Mouse (Mus musculus) liver, embryonic 11.5 days (tissue): ENCODE data around the gene Nckipsd. TPM values are rescaled to one million over a fixed set of nuclear protein-coding genes. Genes with fewer than 3 reads are reported as not detected.
A peak's percentile ranks its signal among the peaks of the same experiment; 100 is the strongest.

Experiments used
- ATAC-seq: fragments of 200-750 bp; cut with Nextera tagmentation; replicated peaks from 2 replicates; pipeline ENCODE4 v1.8.0; 2017; ENCODE audit warnings: moderate number of reproducible peaks, mild to moderate bottlenecking, moderate TSS enrichment, moderate library complexity; ENCODE audit not compliant: low FRiP score
- DNase-seq: peaks from one replicate; pipeline ENCODE4 v3.0.0-alpha.2; 2017; ENCODE audit warnings: low spot score
- H3K27ac ChIP-seq: fragments of 300-500 bp; sonication (generic); 2 replicates; pipeline ENCODE4 v1.5.1; 2014; ENCODE audit warnings: mild to moderate bottlenecking, low read depth, low read length, control low read depth
- H3K27me3 ChIP-seq: fragments of 300-500 bp; sonication (generic); replicated peaks from 2 replicates; pipeline ENCODE4 v1.6.1; 2014; ENCODE audit warnings: low read length, mixed read lengths; ENCODE audit not compliant: control insufficient read depth, insufficient read depth
- H3K36me3 ChIP-seq: fragments of 300-500 bp; sonication (generic); 2 replicates; pipeline ENCODE4 v1.6.1; 2014; ENCODE audit warnings: mild to moderate bottlenecking, low read length, moderate library complexity, mixed read lengths; ENCODE audit not compliant: control insufficient read depth, insufficient read depth
- H3K4me1 ChIP-seq: fragments of 300-500 bp; sonication (generic); replicated peaks from 2 replicates; pipeline ENCODE4 v1.6.1; 2014; ENCODE audit warnings: low read length, mixed read lengths; ENCODE audit not compliant: control insufficient read depth, insufficient read depth
- H3K4me2 ChIP-seq: fragments of 300-500 bp; sonication (generic); 2 replicates; pipeline ENCODE4 v1.6.1; 2014; ENCODE audit warnings: mild to moderate bottlenecking, control low read depth, moderate library complexity
- H3K4me3 ChIP-seq: fragments of 300-500 bp; sonication (generic); 2 replicates; pipeline ENCODE4 v1.5.1; 2014; ENCODE audit warnings: low read depth, low read length, control low read depth
- H3K9ac ChIP-seq: fragments of 300-500 bp; sonication (generic); 2 replicates; pipeline ENCODE4 v1.6.1; 2014; ENCODE audit warnings: low read depth, low read length, control low read depth
- H3K9me3 ChIP-seq: fragments of 300-500 bp; sonication (generic); 2 replicates; pipeline ENCODE4 v1.6.1; 2016; ENCODE audit warnings: low read length, inconsistent platforms, mixed read lengths; ENCODE audit not compliant: control insufficient read depth
- WGBS: fragments of 180-500 bp; shearing (Covaris S2); extraction: QIAGEN DNeasy Blood & Tissue Kit; methylation state at CpG from one replicate; pipeline ENCODE4 v1.1.7; 2014; 5-methylcytosine and 5-hydroxymethylcytosine counted together
- polyA plus RNA-seq: library from polyadenylated mRNA; unstranded; fragments of >200 nt; fragmentation: Nextera tagmentation; extraction: Ambion mirVana; gene quantifications from 2 replicates; pipeline ENCODE4 v1.2.1, GENCODE M21; 2014

Nckipsd gene
- polyA plus RNA-seq, 1 experiment from 2014 or later: 16.2 TPM

DNA sequence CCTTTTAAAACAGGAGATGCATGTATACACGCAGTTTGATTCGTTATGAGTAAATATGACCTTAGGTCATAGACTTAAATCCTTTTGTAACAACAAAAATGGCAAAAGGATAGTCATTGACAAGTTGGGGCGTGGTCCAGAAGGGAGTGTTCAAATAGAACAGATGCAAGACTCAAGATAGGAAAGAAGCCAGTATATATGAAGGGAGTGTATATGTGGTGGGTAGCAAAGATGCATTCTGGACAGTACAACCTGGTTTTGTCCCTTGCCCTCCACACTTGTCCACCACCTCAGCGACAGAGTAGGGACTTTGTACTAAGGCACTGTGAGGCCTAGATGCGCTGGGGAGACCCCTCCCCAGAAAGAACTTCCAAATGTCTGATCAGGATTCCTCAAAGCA lies 494 bp upstream of the Nckipsd start:
- DNase-seq (no peak), ATAC-seq (peak; percentile 80)
- peak overlapping the region; percentile 84 for H3K27ac ChIP-seq
- H3K4me1 ChIP-seq: peaks cover 39% of the 10 kb centered on the region
- peak overlapping the region; percentile 91 for H3K4me2 ChIP-seq
- peaks cover 24% of the 10 kb centered on the region for H3K36me3 ChIP-seq
- 65% methylated on average over 5 of the region's 5 CpGs for WGBS
- peak overlapping the region; percentile 76; the same call in 1 of the 2 replicates for H3K4me3 ChIP-seq
- peak overlapping the region; percentile 90; the same call in 1 of the 2 replicates for H3K9ac ChIP-seq
- no peaks in the 10 kb centered on the region for H3K27me3 ChIP-seq
- no peaks in the 10 kb centered on the region for H3K9me3 ChIP-seq

DNA sequence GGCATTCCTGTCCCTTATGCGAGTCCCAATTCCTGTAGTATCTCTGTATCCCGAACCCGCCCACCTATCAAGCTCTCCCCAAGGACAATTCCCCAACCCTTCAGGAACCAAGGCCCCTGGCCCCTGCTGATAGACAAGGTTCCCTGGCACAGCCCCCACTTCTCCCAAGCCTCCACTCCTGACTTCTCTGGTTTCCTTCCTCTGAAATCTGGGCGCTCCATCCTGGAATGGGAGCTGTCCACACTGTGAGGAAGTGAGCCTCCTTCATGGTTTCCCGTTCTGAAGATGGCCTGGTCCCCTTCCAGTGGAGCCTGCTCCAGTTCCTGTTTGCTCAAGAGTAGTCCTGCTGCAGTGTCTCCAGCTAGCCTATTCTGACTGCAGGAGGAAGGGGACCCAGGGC lies 1.0 kb downstream of the Nckipsd start:
- Histone ChIP-seq H3K4me2 (peak overlapping the region; percentile 91), H3K9ac (peak overlapping the region; percentile 90; the same call in 1 of the 2 replicates), H3K27ac (no peak overlapping the region), H3K4me3 (peak overlapping the region; percentile 76; the same call in 1 of the 2 replicates), H3K4me1 (peaks cover 39% of the 10 kb centered on the region), H3K27me3 (no peaks in the 10 kb centered on the region), H3K36me3 (peaks cover 25% of the 10 kb centered on the region), H3K9me3 (no peaks in the 10 kb centered on the region)
- DNase-seq: no peak
- no peak for ATAC-seq
- 45% methylated on average over 5 of the region's 5 CpGs for WGBS

DNA sequence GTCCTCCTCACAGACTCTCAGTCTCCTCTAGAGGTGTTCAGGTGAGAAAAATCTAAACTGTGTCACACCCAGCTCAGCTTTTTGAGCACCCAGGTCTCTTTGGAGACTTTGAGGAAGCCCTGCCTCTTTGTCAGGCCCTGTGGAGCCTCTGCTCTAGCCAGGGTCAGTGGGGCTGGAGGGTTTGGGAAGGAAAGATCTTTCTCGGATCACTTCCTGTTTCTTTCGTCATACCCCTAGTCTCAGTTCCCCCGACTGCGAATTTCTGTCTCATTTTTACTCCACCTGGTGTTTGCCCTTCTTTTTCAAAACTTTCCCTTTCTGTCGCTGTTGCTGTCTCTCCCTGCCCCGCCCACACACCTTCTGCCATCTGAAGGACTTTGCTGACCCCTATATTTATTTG lies 1.6 kb downstream of the Nckipsd start:
- H3K36me3 ChIP-seq: peaks cover 25% of the 10 kb centered on the region
- DNase-seq: no peak
- no peak overlapping the region for H3K4me3 ChIP-seq
- peaks cover 39% of the 10 kb centered on the region for H3K4me1 ChIP-seq
- peak overlapping the region; percentile 91; the same call in 1 of the 2 replicates for H3K4me2 ChIP-seq
- 75% methylated on average over 6 of the region's 6 CpGs for WGBS
- no peak overlapping the region for H3K27ac ChIP-seq
- no peak for ATAC-seq
- H3K27me3 ChIP-seq: no peaks in the 10 kb centered on the region
- H3K9ac ChIP-seq: no peak overlapping the region
- no peaks in the 10 kb centered on the region for H3K9me3 ChIP-seq

DNA sequence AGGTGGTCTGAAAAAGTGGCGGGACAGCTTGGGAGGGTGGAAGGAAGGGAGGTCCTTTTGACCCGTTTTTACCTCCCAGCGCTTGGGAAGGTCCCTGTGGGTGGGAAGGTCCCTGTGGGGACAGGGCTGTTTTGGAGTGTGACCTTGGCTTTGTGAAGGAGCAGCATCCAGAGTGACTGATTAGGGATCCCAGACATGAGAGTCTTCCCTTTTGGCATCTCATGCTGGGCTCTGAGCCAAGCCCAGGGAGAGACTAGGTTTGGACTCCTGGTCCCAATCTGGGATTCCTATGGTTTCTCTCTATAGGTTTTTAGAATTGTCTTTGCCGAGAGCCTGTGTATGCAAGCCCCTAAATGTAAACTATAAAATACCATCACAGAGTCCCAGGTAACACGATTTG lies 2.3 kb downstream of the Nckipsd start:
- no peak for DNase-seq
- Histone ChIP-seq H3K36me3 (peaks cover 27% of the 10 kb centered on the region), H3K27me3 (no peaks in the 10 kb centered on the region), H3K4me3 (no peak overlapping the region), H3K4me1 (peaks cover 35% of the 10 kb centered on the region), H3K9me3 (no peaks in the 10 kb centered on the region), H3K27ac (no peak overlapping the region), H3K4me2 (no peak overlapping the region), H3K9ac (no peak overlapping the region)
- 79% methylated on average over 5 of the region's 5 CpGs for WGBS
- ATAC-seq: no peak

DNA sequence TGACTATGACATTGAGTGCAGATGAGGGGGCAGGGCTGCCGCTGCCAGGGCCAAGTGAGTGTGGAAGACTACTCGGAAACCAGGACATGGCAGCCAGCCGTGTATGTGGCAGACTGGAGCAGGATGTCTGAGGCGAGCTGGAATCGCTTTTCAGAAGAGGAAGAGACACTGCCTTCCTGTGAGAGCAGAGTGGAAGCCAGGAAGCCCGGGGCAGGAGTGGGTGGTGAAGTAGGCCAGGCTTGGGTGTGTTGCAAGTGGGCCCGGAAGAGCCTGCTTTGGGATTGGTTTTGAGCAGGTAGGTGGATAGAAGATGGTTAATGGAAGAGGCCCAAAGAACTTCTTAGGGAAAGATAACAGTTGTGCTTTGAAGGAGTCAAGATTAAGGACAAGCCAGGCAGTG lies 7.4 kb downstream of the Nckipsd start:
- Histone ChIP-seq H3K9ac (no peak overlapping the region), H3K4me1 (no peaks in the 10 kb centered on the region), H3K4me2 (no peak overlapping the region), H3K9me3 (no peaks in the 10 kb centered on the region), H3K27ac (no peak overlapping the region), H3K36me3 (peaks cover 22% of the 10 kb centered on the region), H3K4me3 (no peak overlapping the region), H3K27me3 (no peaks in the 10 kb centered on the region)
- WGBS: 82% methylated on average over 7 of the region's 7 CpGs
- DNase-seq (no peak), ATAC-seq (no peak)

DNA sequence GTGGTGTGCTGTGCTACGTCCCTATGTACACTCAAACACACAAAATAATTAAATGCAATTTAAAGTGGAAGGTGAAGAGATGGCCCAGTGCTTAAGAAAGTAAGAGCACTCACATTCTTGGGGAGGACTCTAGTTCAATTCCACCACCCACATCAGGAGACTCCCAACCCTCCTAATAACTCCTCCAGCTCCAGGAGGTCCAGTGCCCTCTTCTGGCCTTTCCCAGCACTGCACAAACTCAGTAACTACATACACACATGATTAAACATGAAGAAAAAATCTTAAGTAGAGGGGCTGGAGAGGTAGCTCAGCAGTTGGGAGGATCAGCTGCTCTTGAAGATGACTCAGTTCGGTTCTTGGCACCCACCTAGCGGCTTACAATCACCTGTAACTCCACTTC lies 11.3 kb downstream of the Nckipsd start:
- Histone ChIP-seq H3K9ac (no peak overlapping the region), H3K4me2 (no peak overlapping the region), H3K27ac (no peak overlapping the region), H3K4me3 (no peak overlapping the region), H3K9me3 (no peaks in the 10 kb centered on the region), H3K27me3 (peaks cover 22% of the 10 kb centered on the region), H3K36me3 (peaks cover 11% of the 10 kb centered on the region), H3K4me1 (no peaks in the 10 kb centered on the region)
- WGBS: 50% methylated on average over 3 of the region's 3 CpGs
- no peak for DNase-seq
- ATAC-seq: no peak

DNA sequence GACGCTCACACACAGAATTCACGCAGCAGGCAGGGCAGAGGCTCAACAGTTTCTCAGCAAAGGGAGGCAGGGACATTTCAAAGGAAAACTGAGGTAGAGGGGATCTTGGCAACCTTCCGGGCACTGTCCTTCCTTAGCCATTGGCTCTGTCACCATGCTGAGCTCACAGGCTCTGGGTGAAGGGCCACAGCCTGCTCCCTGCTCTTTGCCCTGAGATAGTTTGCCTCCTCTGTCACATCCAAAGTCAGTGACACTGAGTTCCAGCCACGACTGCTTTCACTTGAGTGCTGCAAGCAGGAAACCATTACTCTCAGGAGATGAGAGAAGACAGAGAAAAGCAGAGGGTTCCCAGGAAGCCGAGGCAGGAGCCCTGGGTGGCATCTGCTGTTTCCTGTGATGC lies 11.9 kb downstream of the Nckipsd start:
- no peak overlapping the region for H3K9ac ChIP-seq
- H3K4me1 ChIP-seq: 0 out of 2 replicates have a peak, but pooled peaks cover 2% of the 10 kb centered on the region
- no peaks in the 10 kb centered on the region for H3K9me3 ChIP-seq
- no peak overlapping the region for H3K4me3 ChIP-seq
- peaks cover 6% of the 10 kb centered on the region for H3K36me3 ChIP-seq
- no peak for ATAC-seq
- H3K4me2 ChIP-seq: no peak overlapping the region
- no peak for DNase-seq
- H3K27me3 ChIP-seq: peaks cover 27% of the 10 kb centered on the region
- 53% methylated on average over 5 of the region's 5 CpGs for WGBS
- H3K27ac ChIP-seq: no peak overlapping the region

DNA sequence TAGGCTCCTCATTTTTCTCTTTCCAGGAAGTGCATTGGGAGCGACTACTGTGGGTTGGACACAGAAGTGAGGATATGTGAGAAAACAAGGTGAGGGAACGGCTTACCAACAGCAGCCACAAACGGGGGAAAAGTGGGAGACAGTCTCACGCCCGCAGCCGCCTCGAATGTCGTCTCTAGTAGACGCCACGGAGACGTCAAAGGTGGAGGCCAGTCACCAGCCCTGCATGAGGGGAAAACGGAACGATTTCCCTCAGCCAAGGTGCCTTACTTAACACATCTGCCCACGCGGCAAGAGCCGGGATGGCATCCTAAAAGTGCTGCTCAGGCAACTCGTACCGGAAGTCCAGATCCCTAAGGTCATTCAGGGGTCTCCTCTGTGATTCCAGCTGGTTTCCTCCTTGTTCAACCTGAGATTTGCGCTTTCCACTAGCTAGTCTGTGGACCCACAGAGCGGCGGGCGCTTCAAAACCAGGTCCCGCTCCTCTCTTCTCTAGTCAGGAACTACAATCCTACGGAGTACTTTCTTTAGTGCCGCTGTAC lies 16.0 kb downstream of the Nckipsd start:
- DNase-seq: no peak
- no peak overlapping the region for H3K27ac ChIP-seq
- no peak for ATAC-seq
- no peak overlapping the region for H3K4me2 ChIP-seq
- H3K4me3 ChIP-seq: 0 out of 2 replicates have a peak overlapping the region, but pooled peaks have one; percentile 4
- H3K9me3 ChIP-seq: no peaks in the 10 kb centered on the region
- H3K27me3 ChIP-seq: peaks cover 68% of the 10 kb centered on the region
- no peaks in the 10 kb centered on the region for H3K36me3 ChIP-seq
- WGBS: 9% methylated on average over 25 of the region's 25 CpGs
- no peak overlapping the region for H3K9ac ChIP-seq
- peaks cover 14% of the 10 kb centered on the region for H3K4me1 ChIP-seq

DNA sequence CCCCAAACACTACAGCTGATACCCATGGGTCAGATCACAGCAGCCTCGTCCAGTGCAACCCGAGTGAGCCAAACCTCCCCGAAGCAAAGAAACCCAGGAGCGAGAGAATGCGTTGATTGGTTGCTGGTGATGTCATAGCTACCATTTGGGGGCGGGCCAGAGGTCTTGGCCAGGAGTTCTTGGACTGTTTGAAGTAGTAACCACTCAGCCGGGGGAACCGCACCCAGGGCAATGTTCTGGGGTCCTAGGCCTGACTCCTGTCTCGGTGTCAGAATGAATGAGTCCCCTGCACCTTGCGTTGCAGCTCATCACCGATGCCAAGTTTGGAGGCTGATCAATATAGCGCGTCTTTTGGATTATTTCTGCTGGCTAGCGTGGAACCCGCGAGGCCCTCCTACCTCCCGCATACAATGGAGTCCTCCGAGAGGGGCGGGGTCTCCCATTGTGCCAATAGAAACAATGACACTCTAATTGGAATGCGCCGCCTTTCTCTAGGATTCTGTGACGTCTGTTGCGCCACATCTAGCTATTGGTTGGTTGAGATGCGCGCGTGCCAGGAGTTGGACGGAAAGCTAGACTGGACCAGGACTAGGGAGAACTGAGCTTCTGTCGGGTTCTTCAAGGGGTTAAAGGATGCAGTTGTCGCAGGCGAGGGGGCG lies 16.7 kb downstream of the Nckipsd start:
- H3K4me2 ChIP-seq: no peak overlapping the region
- peaks cover 74% of the 10 kb centered on the region for H3K27me3 ChIP-seq
- H3K4me3 ChIP-seq: 0 out of 2 replicates have a peak overlapping the region, but pooled peaks have one; percentile 4
- no peak overlapping the region for H3K27ac ChIP-seq
- no peak for ATAC-seq
- H3K36me3 ChIP-seq: no peaks in the 10 kb centered on the region
- no peaks in the 10 kb centered on the region for H3K9me3 ChIP-seq
- H3K4me1 ChIP-seq: peaks cover 14% of the 10 kb centered on the region
- no peak for DNase-seq
- WGBS: 3% methylated on average over 31 of the region's 31 CpGs
- H3K9ac ChIP-seq: no peak overlapping the region
